Mouse (Mus musculus): ENCODE results near the gene Dock6. TPM values are rescaled to one million over a fixed set of nuclear protein-coding genes. Genes with fewer than 3 reads are reported as not detected.

Gene Dock6
- polyA plus RNA-seq, 1 experiment from 2014 or later: 50.3 TPM

- H3K27me3 ChIP-seq (replicated peaks): no peaks in the 10 kb centered on the region
- H3K9me3 ChIP-seq: no peaks in the 10 kb centered on the region
- H3K9ac ChIP-seq: peak overlapping the region; percentile 80; the same call in 1 of the 2 replicates
- 40% methylated on average over 14 of the region's 14 CpGs for WGBS
- H3K4me2 ChIP-seq: peak overlapping the region; percentile 72
- H3K4me1 ChIP-seq: peaks cover 68% of the 10 kb centered on the region
- no peak overlapping the region for H3K4me3 ChIP-seq
- peak overlapping the region; percentile 95 for H3K27ac ChIP-seq (replicated peaks)
- ATAC-seq (ENCODE audit: extremely low read depth, insufficient number of reproducible peaks, low FRiP score, low TSS enrichment): no peak
- peaks cover 46% of the 10 kb centered on the region for H3K36me3 ChIP-seq
These were observed 6.9 kb downstream of the Dock6 start for GRCm38 (mm10) chr9:21845381-21846080.

- Histone ChIP-seq H3K4me3 (no peak overlapping the region), H3K27me3 (replicated peaks) (no peaks in the 10 kb centered on the region), H3K27ac (replicated peaks) (peak overlapping the region; percentile 78), H3K9ac (peak overlapping the region; percentile 41), H3K9me3 (no peaks in the 10 kb centered on the region), H3K4me2 (no peak overlapping the region), H3K4me1 (peaks cover 49% of the 10 kb centered on the region), H3K36me3 (peaks cover 66% of the 10 kb centered on the region)
- ATAC-seq (ENCODE audit: extremely low read depth, insufficient number of reproducible peaks, low FRiP score, low TSS enrichment): no peak
- 46% methylated on average over 6 of the region's 6 CpGs for WGBS
These were observed 9.3 kb downstream of the Dock6 start for GRCm38 (mm10) chr9:21843086-21843485.

GRCm38 (mm10) chr9:21842391-21842790, 10.0 kb downstream of the Dock6 start:
- peaks cover 42% of the 10 kb centered on the region for H3K4me1 ChIP-seq
- peak overlapping the region; percentile 78 for H3K27ac ChIP-seq (replicated peaks)
- no peak for ATAC-seq (ENCODE audit: extremely low read depth, insufficient number of reproducible peaks, low FRiP score, low TSS enrichment)
- no peak overlapping the region for H3K4me2 ChIP-seq
- H3K4me3 ChIP-seq: no peak overlapping the region
- no peaks in the 10 kb centered on the region for H3K9me3 ChIP-seq
- H3K36me3 ChIP-seq: peaks cover 73% of the 10 kb centered on the region
- peak overlapping the region; percentile 41; the same call in 1 of the 2 replicates for H3K9ac ChIP-seq
- 26% methylated on average over 5 of the region's 5 CpGs for WGBS
- no peaks in the 10 kb centered on the region for H3K27me3 ChIP-seq (replicated peaks)

DNA sequence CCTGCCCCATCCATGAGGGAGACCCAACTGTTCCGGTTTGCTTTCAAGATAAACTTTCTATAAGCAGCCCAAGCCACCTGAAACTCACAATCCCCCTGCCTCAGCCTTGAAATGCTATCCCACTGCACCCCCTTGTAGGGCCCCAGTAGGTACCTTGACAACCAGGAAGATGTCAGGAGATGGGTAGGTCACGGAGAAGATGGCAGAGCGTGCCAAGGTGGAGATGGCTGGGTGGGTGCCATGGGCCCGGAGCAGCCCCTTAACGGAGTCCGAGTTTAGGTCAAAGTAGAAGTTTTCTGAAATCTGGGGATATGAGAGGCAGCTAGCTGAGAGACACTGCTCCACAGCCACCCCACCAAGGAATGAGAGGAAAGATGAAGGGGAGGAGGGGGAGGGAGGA, 11.1 kb downstream of the Dock6 start:
- WGBS: 87% methylated on average over 6 of the region's 6 CpGs
- ATAC-seq (ENCODE audit: extremely low read depth, insufficient number of reproducible peaks, low FRiP score, low TSS enrichment): no peak
- no peaks in the 10 kb centered on the region for H3K27me3 ChIP-seq (replicated peaks)
- H3K9ac ChIP-seq: no peak overlapping the region
- H3K4me1 ChIP-seq: peaks cover 32% of the 10 kb centered on the region
- no peak overlapping the region for H3K4me3 ChIP-seq
- H3K36me3 ChIP-seq: peaks cover 84% of the 10 kb centered on the region
- no peak overlapping the region for H3K4me2 ChIP-seq
- no peaks in the 10 kb centered on the region for H3K9me3 ChIP-seq
- no peak overlapping the region for H3K27ac ChIP-seq (replicated peaks)

DNA sequence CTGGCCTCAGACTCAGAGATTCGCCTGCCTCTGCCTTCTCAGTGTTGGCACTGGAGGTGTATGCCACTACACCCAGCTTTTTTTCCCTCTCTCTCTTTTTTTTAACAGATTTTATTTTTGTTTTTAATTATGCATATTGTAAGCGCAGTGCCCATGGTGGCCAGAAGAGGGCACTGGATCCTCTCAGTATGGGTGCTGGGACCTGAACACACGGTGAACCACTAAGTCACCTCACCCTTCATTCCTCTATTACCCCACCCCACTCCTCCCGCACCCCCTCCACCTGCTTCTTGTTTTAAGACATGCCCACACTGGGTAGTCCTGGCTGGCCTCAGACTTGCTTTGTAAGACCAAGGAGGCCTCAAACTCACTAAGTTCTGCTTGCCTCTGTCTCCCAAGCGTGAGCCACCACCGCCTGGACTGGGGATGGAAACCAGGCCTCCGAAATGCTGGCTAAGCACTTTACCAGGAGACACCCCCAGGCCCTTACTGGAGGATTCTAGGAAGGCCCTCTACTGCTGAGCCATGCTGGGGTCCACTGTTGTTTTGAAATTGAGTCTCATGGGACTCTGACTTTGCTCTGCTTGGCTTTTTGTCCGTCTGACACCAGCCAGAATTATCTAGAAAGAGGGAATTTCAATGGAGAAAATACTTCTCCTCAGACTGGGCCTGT, 12.2 kb downstream of the Dock6 start:
- H3K27ac ChIP-seq (replicated peaks): no peak overlapping the region
- WGBS: 47% methylated on average over 8 of the region's 8 CpGs
- H3K4me2 ChIP-seq: no peak overlapping the region
- peak overlapping the region; percentile 11; the same call in 1 of the 2 replicates for H3K9ac ChIP-seq
- peaks cover 83% of the 10 kb centered on the region for H3K36me3 ChIP-seq
- no peaks in the 10 kb centered on the region for H3K27me3 ChIP-seq (replicated peaks)
- ATAC-seq (ENCODE audit: extremely low read depth, insufficient number of reproducible peaks, low FRiP score, low TSS enrichment): no peak
- no peaks in the 10 kb centered on the region for H3K9me3 ChIP-seq
- H3K4me3 ChIP-seq: no peak overlapping the region
- H3K4me1 ChIP-seq: peaks cover 21% of the 10 kb centered on the region

DNA sequence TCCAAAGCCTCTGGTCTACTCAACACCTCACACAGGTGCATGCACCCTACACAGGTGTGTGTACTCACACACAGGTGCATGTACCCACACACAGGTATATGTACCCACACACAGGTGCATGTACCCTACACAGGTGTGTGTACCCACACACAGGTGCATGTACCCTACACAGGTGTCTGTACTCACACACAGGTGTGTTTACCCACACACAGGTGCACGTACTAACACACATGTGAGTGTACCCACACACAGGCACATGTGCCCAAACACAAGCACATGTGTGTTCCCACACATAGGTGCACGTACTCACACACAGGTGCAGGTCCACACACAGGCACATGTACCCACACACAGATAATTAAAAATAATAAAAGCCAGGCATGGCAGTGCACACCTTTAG, 14.7 kb downstream of the Dock6 start:
- Histone ChIP-seq H3K9ac (no peak overlapping the region), H3K4me1 (peaks cover 10% of the 10 kb centered on the region), H3K9me3 (no peaks in the 10 kb centered on the region), H3K4me2 (no peak overlapping the region), H3K36me3 (peaks cover 86% of the 10 kb centered on the region), H3K27ac (replicated peaks) (no peak overlapping the region), H3K4me3 (no peak overlapping the region), H3K27me3 (replicated peaks) (no peaks in the 10 kb centered on the region)
- 88% methylated on average over 2 of the region's 2 CpGs for WGBS
- ATAC-seq (ENCODE audit: extremely low read depth, insufficient number of reproducible peaks, low FRiP score, low TSS enrichment): no peak

DNA sequence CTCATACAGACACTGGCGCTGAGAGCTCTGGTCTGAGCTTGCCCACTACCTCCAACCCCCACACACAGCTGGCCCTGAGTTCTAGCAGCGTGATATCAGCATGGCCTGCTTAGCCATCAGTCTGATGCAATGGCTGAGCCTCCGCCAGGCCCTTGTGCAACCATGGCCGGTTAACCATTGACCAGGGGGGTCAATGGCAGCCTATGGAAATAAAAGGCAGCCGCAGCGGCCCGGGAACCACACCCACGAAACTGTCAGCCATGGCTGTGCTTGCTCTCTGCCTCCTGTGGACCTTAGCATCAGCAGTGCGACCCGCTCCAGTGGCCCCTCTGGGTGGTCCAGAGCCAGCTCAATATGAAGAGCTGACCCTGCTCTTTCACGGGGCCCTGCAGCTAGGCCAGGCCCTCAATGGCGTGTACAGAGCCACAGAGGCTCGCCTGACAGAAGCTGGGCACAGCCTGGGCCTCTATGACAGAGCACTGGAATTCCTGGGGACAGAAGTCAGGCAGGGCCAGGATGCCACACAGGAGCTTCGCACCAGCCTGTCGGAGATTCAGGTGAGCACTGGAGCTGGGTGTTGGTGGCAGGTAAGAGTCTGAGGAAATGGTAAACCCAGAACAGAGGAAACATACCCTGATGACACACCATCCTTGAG, 17.1 kb downstream of the Dock6 start, which contains the start of gene Angptl8:
Gene Angptl8, plus strand, starts transcription at position 253 of the 655 bp plus-strand sequence.
- Histone ChIP-seq H3K36me3 (peaks cover 94% of the 10 kb centered on the region), H3K27me3 (replicated peaks) (no peaks in the 10 kb centered on the region), H3K4me3 (no peak within 1 kb of the TSS), H3K4me1 (no peaks in the 10 kb centered on the region), H3K9ac (no peak within 1 kb of the TSS), H3K4me2 (no peak within 1 kb of the TSS), H3K9me3 (no peaks in the 10 kb centered on the region), H3K27ac (replicated peaks) (no peak within 1 kb of the TSS)
- WGBS: 86% methylated on average over 15 of the region's 15 CpGs
- no peak for ATAC-seq (ENCODE audit: extremely low read depth, insufficient number of reproducible peaks, low FRiP score, low TSS enrichment)

DNA sequence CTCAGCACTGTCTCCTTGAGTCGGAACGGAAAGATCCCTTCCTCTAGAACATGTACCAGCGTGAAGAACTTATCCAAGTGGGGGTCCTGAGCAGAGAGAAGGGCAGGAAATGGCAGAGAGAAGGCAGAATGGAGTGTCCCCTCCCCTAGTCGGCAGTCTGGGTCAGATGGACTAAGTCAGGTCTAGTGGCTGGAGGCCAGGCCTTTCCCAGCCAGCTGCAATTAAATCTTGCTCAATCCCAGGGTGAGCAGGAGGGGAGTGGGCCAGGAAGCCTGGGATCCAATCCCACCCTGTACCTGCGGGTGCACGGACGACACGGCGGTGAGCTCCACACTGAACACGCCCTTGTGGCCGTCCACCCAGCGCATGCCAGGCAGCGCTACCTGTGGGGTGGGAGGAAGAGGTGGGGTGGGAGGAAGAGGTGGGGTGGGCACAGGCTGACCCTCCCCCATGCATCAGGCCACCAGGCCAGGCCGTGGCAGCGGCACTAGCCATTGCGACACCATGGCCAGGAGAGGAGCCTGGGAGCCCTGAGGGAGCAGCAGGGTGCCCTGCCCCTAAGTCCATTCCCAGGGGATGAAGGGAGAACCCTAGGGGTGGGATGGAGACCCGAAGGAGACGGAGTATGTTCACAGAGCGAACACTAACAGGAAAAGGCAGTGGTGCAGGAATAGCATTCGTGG, 20.7 kb downstream of the Dock6 start:
- H3K27me3 ChIP-seq (replicated peaks): no peaks in the 10 kb centered on the region
- no peak overlapping the region for H3K27ac ChIP-seq (replicated peaks)
- H3K9ac ChIP-seq: no peak overlapping the region; the same call in 1 of the 2 replicates
- no peaks in the 10 kb centered on the region for H3K4me1 ChIP-seq
- no peak overlapping the region for H3K4me3 ChIP-seq
- WGBS: 88% methylated on average over 20 of the region's 20 CpGs
- H3K36me3 ChIP-seq: peaks cover 94% of the 10 kb centered on the region
- no peak for ATAC-seq (ENCODE audit: extremely low read depth, insufficient number of reproducible peaks, low FRiP score, low TSS enrichment)
- no peaks in the 10 kb centered on the region for H3K9me3 ChIP-seq
- no peak overlapping the region for H3K4me2 ChIP-seq

DNA sequence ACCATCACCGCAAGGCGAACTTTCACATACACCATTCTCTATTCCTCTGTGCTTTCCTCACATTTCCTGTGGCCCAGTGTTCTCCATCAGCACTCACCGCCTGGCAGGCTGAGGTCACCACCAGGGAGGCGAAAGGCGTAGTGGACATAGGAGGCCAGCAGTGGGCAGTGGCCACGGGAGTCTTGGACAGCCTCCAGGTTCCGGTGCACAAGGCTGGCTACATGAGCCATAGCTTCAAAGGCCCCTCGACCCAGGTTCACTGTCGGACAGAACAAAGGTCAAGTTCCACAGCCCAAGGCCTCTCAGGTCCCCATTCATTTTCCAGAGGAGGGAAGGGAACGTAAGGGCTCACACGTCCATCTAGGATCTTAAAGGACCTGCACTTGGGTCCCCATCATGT, 21.5 kb downstream of the Dock6 start:
- no peak for ATAC-seq (ENCODE audit: extremely low read depth, insufficient number of reproducible peaks, low FRiP score, low TSS enrichment)
- H3K9me3 ChIP-seq: no peaks in the 10 kb centered on the region
- no peak overlapping the region for H3K27ac ChIP-seq (replicated peaks)
- WGBS: 76% methylated on average over 11 of the region's 11 CpGs
- no peaks in the 10 kb centered on the region for H3K4me1 ChIP-seq
- H3K36me3 ChIP-seq: peaks cover 94% of the 10 kb centered on the region
- H3K27me3 ChIP-seq (replicated peaks): no peaks in the 10 kb centered on the region
- H3K4me3 ChIP-seq: no peak overlapping the region
- H3K4me2 ChIP-seq: no peak overlapping the region
- no peak overlapping the region for H3K9ac ChIP-seq

- Histone ChIP-seq H3K4me1 (no peaks in the 10 kb centered on the region), H3K9ac (no peak overlapping the region), H3K36me3 (peaks cover 90% of the 10 kb centered on the region), H3K4me3 (no peak overlapping the region), H3K27me3 (replicated peaks) (no peaks in the 10 kb centered on the region), H3K4me2 (no peak overlapping the region), H3K27ac (replicated peaks) (no peak overlapping the region), H3K9me3 (no peaks in the 10 kb centered on the region)
- ATAC-seq (ENCODE audit: extremely low read depth, insufficient number of reproducible peaks, low FRiP score, low TSS enrichment): no peak
- 71% methylated on average over 5 of the region's 5 CpGs for WGBS
These were observed 22.0 kb downstream of the Dock6 start for GRCm38 (mm10) chr9:21830461-21830850.

GRCm38 (mm10) chr9:21829834-21830460, 22.5 kb downstream of the Dock6 start:
- no peak for ATAC-seq (ENCODE audit: extremely low read depth, insufficient number of reproducible peaks, low FRiP score, low TSS enrichment)
- Histone ChIP-seq H3K27ac (replicated peaks) (no peak overlapping the region), H3K27me3 (replicated peaks) (no peaks in the 10 kb centered on the region), H3K4me1 (no peaks in the 10 kb centered on the region), H3K4me3 (no peak overlapping the region), H3K9ac (no peak overlapping the region), H3K4me2 (no peak overlapping the region), H3K36me3 (peaks cover 85% of the 10 kb centered on the region), H3K9me3 (no peaks in the 10 kb centered on the region)
- 83% methylated on average over 14 of the region's 14 CpGs for WGBS

Data from heart, embryonic 13.5 days (tissue).